Mouse (Mus musculus): ENCODE data around the gene Lemd2.

GRCm38 (mm10) chr17:27218364-27218763 lies 14.1 kb upstream of the Lemd2 start:
- TF ChIP-seq CTCF (IDR thresholded peaks at IDR 0.05; ENCODE audit: extremely low read depth, insufficient read length, insufficient replicate concordance, low read depth, low read length) = no peak
- no peak for TF ChIP-seq POLR2A (IDR thresholded peaks at IDR 0.05; ENCODE audit: low read depth, low read length)

All from small intestine, adult 2 months (tissue).